Mouse (Mus musculus) duodenum, adult 2 months (tissue): ENCODE measurements around the gene Zbtb7b. TPM values are rescaled to one million over a fixed set of nuclear protein-coding genes. Genes with fewer than 3 reads are reported as not detected.

Source experiments
- polyA plus RNA-seq: library from polyadenylated mRNA; depleted of rRNA; stranded (reverse); fragments of >200 nt; gene quantifications from 2 replicates; pipeline ENCODE4 v1.2.3, GENCODE M21; 2012; ENCODE audit warnings: low replicate concordance; rRNA removed

Gene Zbtb7b
- 153 and 200 TPM in 2 replicates for polyA plus RNA-seq

DNA sequence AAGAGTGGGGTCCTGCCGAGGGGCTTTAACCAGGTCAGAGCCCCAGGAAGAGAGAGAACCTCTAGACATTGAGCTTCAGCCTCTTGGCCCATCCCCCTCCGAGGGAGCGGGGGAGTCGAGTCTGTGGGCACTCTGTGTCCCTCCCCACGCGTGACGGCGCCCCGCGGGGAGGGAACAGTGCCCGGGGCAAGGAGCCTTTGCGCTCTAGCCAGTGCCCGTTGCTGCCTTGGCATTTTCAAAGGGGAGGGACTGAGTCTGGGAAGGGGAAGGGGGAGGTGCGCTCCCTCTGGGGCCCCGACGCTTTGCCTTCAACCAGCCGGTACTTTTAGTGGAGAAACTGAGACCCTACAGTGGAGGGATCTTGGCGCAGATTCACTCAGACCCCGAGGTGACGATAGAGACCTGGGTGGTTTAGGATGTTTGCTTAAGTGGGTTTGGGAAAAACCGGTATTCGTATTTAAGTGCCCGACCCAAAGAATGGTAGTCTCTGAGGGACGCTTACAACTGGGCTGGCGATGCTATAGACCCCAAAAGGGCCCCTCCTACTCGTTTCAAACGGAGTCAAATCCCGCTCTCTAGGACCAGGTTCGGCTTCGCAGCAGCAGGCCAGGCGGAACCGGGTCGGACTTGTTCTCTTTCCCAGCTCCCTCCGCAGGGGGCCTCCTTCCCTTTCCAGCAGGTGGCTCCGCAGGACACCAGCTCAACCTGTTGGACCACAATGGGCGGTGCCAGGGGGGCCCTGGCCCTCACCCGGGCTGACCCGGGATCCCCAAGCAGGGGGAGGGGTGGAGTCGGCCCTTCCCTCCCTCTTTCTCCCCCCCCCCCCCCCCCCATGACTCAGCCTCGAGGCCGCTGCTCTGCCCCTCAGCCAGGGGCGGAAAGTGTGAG, at the start of gene Zbtb7b:
Gene Zbtb7b (minus strand): TSS at position 771 of the 888 bp plus-strand sequence.

DNA sequence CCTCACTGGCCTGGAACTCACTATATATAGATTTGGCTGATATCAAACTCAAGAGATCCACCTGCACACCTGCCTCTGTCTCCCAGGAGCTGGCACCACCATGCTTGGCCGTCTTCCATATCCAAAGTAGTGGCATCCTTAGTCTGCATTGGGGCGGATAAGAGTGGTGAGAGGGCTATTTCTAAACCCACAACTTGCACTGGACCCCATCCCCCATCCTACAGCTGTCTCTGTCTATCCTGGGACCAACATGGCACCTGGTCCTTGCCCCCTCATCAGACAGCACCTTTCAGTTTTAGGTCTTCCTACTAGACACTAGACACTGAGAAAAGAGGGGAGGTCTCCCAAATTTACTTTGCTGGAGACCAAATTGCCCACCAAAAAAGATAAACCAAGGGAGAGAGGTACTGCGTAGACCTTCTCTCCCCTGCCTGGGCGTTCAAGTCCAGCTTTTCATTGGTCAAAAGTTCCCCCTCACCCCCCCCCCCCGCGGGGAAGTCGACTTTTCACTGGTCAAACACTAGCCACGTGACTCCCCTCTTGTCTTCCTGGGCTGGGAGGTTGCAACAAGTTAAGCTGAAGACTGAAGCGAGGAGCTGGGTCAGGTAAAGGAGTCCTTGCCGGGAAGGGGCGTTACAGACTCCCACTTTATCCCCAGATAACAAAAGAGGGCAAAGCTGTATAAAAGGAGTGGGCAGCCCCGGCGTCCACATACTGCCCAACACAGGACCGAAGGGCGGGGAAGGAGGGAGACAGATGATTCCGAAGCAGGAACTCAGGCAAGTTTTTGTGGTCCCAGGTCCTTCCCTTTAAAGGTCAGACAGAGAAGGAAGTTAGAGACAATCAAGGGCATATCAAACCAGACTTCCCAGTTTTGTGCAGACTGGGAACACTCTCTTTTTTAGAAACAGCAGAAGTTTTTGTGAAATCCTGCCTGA, 41.9 kb upstream of the Zbtb7b start, which contains the start of gene Pbxip1:
Gene Pbxip1 (plus strand): TSS at position 531 of the 938 bp plus-strand sequence.

DNA sequence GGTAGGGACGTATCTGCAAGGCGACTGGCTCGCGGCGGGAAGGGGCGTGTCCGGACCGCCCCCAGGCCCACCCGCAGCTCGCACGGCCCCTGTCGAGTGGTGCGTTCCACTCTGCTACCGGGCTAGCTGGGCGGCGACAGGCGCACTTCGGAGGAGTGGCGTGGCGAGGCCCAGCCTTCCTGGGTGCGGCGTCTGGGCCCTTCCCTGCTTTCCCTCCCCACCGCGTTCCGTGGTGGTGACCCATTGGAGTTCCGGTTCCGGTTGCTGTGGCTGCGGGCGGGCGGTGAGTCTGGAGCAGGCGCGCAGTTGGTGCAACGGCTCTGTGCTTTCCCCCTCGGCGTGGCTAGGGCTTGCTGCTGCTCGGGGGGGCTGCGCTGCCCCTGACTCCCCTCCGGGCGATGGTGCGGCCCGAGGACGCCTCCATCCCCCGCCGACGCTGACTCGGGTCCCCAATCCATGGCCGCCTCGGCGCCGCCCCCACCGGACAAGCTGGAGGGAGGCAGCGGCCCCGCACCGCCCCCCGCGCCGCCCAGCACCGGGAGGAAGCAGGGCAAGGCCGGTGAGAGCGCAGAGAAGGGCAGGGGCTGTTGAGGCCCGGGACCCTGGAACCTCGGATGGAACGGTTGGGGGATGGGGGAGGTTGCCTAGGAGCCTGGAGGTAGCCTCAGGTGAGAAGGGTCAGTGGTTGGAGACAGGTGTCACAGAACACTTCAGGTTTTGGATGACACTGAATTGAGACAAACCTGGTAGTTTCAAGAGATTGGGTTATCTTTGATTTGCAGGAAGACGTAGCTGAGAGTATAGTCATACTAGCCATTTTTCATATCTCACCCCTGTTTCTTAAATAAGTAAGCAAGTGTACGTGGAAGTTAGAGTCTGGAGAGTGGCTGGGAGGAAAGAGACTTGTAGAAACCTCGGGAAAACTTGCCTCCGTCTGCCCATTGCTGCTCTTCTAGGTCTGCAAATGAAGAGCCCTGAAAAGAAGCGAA, 35.9 kb upstream of the Zbtb7b start, which contains the start of gene Pygo2:
Gene Pygo2 (plus strand): TSS at position 44 of the 989 bp plus-strand sequence.

DNA sequence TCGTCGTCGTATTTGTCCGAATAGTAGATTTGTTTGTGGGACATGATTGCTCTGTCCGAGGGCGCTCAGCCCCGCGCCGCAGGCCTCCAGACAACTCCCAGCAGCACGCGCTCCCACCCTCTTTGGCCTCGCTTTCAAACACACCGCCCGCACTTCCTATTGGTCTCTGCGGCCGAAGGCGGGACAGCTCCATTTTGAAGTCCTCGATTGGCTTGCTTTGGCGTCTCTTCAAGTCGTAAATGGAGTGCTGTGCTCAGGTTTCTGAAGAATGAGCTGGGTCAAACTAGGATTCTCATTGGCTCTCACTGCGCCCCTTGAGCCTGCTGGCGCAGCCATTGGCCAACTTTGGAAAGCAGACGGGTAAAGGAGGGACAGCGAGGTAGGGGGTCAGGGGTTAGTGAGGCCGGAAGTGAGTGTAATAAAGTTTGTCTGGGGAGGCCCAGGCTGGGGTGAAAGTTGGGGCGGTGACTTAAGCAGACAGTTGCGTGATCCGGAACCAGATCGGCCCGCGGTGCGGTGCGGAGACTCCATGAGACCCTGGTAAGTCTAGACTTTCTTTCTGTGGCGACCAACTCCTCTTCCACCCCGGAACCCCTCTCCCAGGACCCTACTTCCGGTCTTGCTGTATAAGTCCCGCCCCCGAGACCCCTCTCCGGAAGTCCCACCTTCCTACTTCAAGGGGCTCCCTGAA, 23.7 kb upstream of the Zbtb7b start, which contains the start of the genes Cks1b and Shc1:
Gene Cks1b (minus strand): TSS at position 214 of the 691 bp plus-strand sequence.
Gene Shc1 (plus strand): TSS at position 274 of the 691 bp plus-strand sequence.

DNA sequence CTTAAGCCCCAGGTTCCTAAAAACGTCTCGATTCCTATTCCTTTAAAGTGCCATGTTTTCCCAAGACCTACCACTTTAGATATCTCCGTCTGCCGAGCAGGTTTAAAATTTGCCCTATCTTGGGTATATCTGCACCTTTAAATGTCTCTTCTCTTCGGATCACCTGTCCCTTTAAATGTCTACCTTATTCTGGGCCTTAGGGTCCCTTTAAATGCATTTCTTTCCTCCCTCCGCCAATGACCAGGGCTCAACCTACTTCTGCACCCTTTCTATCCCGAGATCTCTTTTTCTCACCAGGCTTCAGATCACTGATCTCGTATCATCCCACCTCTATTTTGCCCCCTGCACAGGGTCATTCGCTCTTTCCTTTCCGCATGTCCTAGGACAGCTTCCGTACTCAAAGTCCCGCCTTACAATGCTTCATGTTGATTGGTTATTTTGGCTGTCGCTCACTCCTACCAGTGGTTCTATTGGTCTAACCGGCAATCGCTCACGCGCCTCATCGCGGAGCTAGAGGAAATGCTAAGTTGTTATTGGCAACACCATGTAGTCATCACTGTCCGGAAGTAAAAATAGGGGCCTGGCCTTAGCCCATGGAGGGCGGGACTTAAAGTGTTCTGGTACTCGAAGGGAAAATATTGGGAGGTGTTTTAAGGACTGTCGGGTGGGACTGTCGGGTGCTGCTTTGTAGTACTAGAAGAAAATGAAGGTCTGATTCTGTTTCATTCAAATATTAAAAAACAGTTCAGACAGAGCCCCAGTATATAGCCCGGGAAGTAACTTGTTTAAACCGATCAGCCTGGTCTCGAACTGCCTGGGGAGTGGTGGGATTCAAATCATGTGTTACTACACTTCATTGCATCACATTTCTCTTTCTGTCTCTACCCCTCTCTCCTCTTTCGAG, 17.2 kb upstream of the Zbtb7b start, which contains the start of gene Flad1:
Gene Flad1 (minus strand): TSS at position 381 of the 904 bp plus-strand sequence.

DNA sequence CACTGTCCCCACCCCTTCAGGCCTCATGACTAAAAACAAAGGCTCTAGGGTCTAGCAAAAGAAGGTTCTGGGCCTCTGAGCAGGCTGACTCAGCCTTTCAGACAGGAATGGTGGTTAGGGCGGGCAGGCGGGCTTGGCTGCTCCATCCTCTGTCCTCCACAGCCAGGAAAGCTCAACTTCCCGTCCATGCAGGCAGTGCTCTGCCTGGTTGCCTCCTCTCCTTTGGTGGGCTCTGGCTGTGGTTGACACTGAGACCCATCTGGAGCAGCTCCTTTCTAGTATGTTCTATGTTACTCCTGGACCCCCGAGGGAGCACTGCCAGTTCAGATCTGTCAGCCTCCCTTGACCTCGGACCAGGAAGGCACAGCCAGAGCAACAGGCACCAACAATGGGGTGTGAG, 8.1 kb upstream of the Zbtb7b start, which contains the start of gene Lenep:
Gene Lenep (minus strand): TSS at position 101 of the 400 bp plus-strand sequence.

DNA sequence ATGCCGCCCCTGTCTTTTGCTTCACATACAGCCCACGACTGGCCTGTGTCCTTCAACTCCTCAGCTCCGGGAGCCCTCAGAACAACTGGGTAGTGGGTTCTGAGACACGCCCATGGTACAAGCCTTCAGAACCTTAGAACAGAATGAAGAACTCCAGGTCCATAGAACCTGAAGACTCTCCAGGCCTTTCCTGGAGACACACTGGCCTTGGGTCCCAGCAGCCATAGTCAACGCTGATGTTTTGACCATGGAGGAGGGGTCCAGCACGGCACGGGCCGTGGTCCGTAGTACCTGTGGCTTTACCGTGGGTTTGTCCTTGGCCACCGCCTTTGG, 29.5 kb downstream of the Zbtb7b start, which contains the start of gene Dcst1:
Gene Dcst1 (minus strand): TSS at position 101 of the 333 bp plus-strand sequence.

DNA sequence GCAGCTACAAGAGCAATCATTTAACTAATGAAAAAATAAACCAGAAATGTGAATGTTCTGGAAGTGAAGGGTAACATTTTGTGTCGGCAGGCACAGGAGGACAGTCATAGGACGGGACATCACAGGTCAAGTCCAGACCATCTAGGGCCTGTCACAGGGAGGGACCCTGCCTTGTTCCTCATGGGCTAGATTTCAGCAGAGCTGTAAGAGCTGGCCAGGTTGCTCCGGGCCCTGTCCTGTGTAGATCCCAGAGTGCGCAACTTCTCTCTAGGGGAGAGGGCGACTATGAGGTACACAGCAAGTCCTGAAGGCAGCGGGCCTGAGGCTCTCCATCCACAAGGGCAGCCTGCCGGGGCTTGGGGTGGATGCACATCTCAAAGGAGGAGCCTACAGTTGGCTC, 32.9 kb downstream of the Zbtb7b start, which contains the start of gene Dcst2:
Gene Dcst2 (plus strand): TSS at position 301 of the 400 bp plus-strand sequence.

DNA sequence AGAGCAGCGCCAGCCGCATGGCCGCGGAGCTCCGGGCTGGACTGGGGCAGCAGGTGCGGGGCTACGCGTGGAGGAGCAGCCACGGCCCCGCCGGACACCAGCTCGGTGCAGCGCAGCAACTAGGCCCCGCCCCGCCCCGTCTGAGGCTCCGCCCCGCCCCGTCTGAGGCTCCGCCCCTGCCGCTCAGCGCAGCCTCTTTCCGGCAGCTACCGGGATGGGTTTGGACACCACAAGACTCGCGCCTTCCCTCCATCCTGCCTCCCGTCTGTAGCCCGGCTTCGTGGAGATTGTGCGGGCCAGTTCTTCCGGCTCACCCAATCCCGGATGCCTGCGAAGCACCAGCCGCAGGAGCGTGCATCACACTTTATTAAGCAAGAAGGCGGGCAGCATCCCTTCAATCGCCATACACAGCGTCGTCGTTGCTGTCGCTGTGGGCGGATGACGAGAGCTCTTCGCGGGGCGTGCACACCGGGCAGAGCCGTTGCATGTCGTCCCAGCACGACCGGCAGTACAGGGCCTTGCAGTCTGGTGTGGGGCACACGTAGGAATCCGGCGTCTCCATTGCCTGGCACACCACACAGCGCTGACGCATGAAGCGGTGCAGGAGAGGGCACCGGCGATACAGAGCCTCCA, 44.6 kb downstream of the Zbtb7b start, which contains the start of gene Adam15:
Gene Adam15 (minus strand): TSS at position 128 of the 633 bp plus-strand sequence.

DNA sequence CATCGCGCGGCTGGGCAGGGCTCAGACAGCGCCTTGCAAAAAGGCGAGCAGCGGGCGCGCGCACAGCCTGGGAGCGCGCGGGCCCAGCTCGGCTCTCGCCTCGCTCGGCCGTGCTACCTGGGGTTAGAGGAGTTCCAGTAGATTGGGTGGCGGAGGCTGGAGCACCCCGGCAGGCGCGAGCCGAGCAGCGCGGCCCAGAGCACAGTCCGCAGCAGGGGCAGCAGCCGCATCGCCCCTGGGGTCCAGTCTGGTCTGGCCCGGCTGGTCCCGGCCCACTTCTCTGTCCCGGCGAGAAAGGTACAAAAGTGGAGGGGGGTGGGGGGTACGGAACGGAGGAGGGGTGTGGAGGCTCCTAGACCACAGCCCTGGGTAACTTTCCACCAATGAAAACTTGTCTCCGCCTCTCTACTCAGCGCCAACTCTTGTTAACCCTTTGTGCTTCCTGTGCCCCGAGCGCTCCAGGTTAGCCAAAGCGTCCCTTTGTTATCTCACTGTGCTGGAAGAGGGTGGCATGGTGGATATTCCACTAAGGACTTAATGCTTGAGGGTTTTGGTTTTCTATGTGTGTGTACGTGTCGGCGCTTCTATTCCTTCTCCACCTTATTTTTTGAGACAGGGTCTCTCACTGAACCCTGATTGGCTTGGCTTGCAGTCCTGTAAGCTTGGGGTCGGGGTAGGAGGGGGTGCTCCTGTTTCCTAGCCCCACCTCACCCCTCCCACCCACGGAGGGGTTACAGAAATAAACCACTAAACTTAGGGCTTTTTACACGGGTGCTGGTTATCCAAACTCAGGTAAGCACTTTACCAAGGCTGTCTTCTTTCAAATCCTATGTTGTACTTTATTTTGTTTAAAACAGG, 56.6 kb downstream of the Zbtb7b start, which contains the start of gene Efna4:
Gene Efna4 (minus strand): TSS at position 308 of the 858 bp plus-strand sequence.

Other genes starting within 250 kb of the Zbtb7b start
- gene Hcn3, start 234.6 kb downstream of the Zbtb7b start, polyA plus RNA-seq, result 0.38 and 1.6 TPM in 2 replicates
- gene Clk2, start 230.0 kb downstream of the Zbtb7b start, polyA plus RNA-seq, result 19.8 and 20.8 TPM in 2 replicates
- gene Scamp3, start 217.3 kb downstream of the Zbtb7b start, polyA plus RNA-seq, result 128 and 132 TPM in 2 replicates
- gene Fam189b, start 211.6 kb downstream of the Zbtb7b start, polyA plus RNA-seq, result 26.9 and 30.9 TPM in 2 replicates
- 27.8 and 49.9 TPM in 2 replicates for gene Gba, start 191.8 kb downstream of the Zbtb7b start, polyA plus RNA-seq
- 8.4 and 15.4 TPM in 2 replicates for gene Thbs3, start 179.6 kb downstream of the Zbtb7b start, polyA plus RNA-seq
- 192 and 239 TPM in 2 replicates for gene Mtx1, start 167.7 kb downstream of the Zbtb7b start, polyA plus RNA-seq
- gene Muc1, start 165.7 kb downstream of the Zbtb7b start, polyA plus RNA-seq, result 1.1 and 80.2 TPM in 2 replicates
- gene Krtcap2, start 148.8 kb downstream of the Zbtb7b start, polyA plus RNA-seq, result 340 and 345 TPM in 2 replicates
- gene Trim46, start 148.5 kb downstream of the Zbtb7b start, polyA plus RNA-seq, result 2.8 and 16.7 TPM in 2 replicates
- 370 and 590 TPM in 2 replicates for gene Dpm3, start 135.4 kb downstream of the Zbtb7b start, polyA plus RNA-seq
- gene Slc50a1, start 124.2 kb downstream of the Zbtb7b start, polyA plus RNA-seq, result 90.2 and 159 TPM in 2 replicates
- gene Efna1, start 113.6 kb downstream of the Zbtb7b start, polyA plus RNA-seq, result 59.5 and 87.8 TPM in 2 replicates
- 8.2 and 18.7 TPM in 2 replicates for gene Efna3, start 71.8 kb downstream of the Zbtb7b start, polyA plus RNA-seq
- gene Efna4, start 56.7 kb downstream of the Zbtb7b start, polyA plus RNA-seq, result 14.7 and 32.5 TPM in 2 replicates
- 77.9 and 91.6 TPM in 2 replicates for gene Adam15, start 44.8 kb downstream of the Zbtb7b start, polyA plus RNA-seq
- 2.5 TPM in 2 replicates for gene Dcst2, start 32.8 kb downstream of the Zbtb7b start, polyA plus RNA-seq
- gene Dcst1, start 29.5 kb downstream of the Zbtb7b start, polyA plus RNA-seq, result 5.1 and 8.6 TPM in 2 replicates
- not detected in 2 replicates for gene Lenep, start 8.0 kb upstream of the Zbtb7b start, polyA plus RNA-seq
- 38.8 and 45.1 TPM in 2 replicates for gene Flad1, start 17.1 kb upstream of the Zbtb7b start, polyA plus RNA-seq
- gene Cks1b, start 23.6 kb upstream of the Zbtb7b start, polyA plus RNA-seq, result 7.2 and 7.6 TPM in 2 replicates
- 43.8 and 52.6 TPM in 2 replicates for gene Shc1, start 23.7 kb upstream of the Zbtb7b start, polyA plus RNA-seq
- gene Pygo2, start 35.4 kb upstream of the Zbtb7b start, polyA plus RNA-seq, result 79.8 and 157 TPM in 2 replicates
- gene Pbxip1, start 41.9 kb upstream of the Zbtb7b start, polyA plus RNA-seq, result 34.4 and 41.9 TPM in 2 replicates
- gene Pmvk, start 59.8 kb upstream of the Zbtb7b start, polyA plus RNA-seq, result 9.4 and 15.8 TPM in 2 replicates
- gene Kcnn3, start 125.4 kb upstream of the Zbtb7b start, polyA plus RNA-seq, result 2.0 and 5.3 TPM in 2 replicates